Mouse (Mus musculus) cerebellum, postnatal 25 days (tissue): ENCODE measurements around the gene Dydc2.

Experiments used
- DNase-seq, 2 experiments: peaks; one replicate each; pipeline ENCODE4 v3.0.0; 2021; ENCODE audit warnings: mixed read lengths in 2 of 2

Dydc2 gene

GRCm38 (mm10) chr14:41035146-41035798 is 33.7 kb downstream of the Dydc2 start:
- peak; percentile 62 to 78 for DNase-seq

DNA sequence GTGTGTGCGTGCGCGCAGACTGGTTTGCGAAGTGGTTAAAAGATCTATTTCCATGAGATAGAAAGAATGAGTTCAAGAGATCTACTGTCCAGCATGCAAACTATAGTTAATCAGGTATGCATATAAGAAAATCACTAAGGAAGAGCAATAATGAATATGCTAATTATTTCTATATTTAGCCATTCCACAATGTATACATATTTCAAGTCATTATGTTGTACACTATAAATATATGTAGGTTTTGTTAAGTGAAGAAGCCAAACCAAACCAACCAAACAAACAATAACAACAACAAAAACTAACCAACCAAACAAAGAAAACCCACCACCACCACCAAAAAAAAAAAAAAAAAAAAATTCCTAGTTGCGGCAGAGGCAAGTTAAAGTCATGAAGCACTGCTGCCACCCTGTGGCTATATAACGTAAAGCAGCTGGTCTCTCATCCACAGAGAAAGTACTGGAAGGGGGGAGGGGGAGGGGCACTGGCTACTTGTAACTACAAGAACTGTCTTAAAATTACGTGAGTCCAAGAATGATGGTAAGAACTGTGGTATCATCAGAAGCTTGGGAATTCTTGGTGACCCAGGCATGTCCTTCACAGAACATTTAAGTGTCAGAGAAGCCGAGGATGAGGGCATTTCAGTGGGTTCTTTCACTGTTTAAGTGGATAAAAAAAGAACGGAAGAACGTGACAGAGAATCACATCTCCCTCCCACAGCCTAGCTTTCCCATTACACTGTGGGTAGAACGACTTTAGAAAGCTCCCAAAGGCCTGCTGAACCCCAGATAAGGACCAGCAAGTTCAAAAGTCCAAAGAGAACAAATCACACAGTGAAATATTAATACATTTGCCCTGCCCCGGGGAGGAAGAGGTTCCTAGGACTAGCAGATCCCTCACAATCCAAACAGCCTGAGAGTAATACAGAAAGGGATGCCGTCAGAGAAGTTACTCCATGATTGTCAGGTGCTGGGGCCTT is 35.6 kb downstream of the Dydc2 start:
- DNase-seq: peak; percentile 68 to 86

DNA sequence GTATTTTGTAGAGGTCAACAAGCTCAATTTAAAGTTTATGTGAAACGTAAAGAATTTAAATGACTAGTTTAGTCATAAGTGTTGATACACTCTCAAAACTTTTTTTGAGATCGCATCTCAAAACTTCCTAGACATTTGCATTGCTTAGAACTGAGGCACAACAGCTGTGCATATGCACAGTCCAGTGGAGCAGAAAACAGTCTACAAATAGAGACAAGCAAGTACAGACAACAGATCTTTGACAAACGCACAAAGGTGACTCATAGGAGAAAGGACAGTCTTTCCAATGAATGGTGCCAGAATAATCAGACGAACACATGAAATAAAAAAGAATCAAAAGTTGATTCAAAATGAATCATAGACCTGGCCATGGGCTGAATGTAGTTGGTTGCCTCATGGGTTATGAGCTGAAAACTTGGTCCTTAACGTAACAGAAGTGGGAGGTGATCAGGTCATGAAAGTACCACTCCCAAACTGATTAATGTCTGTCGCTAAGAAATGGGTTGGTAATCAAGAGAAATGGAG is 38.0 kb downstream of the Dydc2 start:
- no peak for DNase-seq

DNA sequence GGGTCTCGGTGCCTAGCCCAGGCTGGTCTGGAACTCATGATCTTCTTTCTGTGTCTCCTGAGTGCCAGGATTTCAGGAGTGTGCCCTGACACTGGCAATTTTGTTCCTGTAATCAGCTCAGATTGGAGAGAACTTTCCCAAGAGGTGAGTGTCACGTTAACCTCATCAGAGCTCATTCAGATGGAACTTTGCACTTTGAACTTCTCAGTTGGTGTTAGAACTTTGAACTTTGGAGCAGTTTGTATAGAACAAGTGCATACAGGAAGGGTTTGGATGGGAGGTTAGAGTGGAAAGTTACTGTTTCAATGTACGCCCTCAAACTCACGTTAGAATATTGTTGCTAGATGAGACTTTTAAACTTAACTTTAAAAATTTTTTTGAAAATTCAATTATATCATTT is 39.7 kb downstream of the Dydc2 start:
- no peak for DNase-seq

DNA sequence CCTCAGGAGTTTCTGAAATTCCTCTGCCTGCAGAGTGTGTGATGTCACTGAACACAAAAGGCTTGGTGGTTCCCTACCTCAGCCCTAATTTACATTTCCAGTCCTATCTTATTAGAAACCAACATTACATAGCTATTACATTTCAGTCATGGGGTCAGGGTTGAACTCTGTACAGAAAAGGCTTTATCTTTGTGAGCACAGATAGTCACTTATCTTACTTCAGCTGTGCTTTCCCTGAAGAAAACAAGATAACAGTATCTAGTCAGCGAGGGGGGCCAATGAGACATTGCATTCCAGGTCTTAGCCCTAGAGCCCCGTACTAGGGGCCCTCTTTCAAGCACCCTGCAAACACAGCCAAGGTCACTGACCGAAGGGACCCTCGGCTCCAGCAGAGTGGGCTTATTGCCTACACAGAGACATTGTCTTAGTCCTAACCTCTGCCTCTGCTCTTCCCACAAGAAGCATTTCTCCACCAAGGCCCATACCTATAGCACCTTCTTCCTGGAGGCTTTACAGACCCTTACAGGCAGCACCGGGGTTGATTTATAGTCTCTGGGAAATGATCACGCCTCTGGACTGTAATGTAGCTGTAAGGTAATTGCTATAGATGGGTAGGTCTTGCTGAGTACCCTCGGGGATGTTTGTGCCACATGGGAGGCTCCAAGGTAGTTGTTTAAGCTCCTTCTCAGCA is 43.3 kb downstream of the Dydc2 start:
- DNase-seq: no peak

- no peak for DNase-seq
These were observed 43.9 kb downstream of the Dydc2 start for GRCm38 (mm10) chr14:41025087-41025486.

GRCm38 (mm10) chr14:41021246-41021645 is 47.8 kb downstream of the Dydc2 start:
- no peak for DNase-seq

- no peak for DNase-seq
These were observed 51.5 kb downstream of the Dydc2 start for GRCm38 (mm10) chr14:41017460-41017859.

GRCm38 (mm10) chr14:41014701-41015240 is 54.2 kb downstream of the Dydc2 start:
- DNase-seq: no peak

DNA sequence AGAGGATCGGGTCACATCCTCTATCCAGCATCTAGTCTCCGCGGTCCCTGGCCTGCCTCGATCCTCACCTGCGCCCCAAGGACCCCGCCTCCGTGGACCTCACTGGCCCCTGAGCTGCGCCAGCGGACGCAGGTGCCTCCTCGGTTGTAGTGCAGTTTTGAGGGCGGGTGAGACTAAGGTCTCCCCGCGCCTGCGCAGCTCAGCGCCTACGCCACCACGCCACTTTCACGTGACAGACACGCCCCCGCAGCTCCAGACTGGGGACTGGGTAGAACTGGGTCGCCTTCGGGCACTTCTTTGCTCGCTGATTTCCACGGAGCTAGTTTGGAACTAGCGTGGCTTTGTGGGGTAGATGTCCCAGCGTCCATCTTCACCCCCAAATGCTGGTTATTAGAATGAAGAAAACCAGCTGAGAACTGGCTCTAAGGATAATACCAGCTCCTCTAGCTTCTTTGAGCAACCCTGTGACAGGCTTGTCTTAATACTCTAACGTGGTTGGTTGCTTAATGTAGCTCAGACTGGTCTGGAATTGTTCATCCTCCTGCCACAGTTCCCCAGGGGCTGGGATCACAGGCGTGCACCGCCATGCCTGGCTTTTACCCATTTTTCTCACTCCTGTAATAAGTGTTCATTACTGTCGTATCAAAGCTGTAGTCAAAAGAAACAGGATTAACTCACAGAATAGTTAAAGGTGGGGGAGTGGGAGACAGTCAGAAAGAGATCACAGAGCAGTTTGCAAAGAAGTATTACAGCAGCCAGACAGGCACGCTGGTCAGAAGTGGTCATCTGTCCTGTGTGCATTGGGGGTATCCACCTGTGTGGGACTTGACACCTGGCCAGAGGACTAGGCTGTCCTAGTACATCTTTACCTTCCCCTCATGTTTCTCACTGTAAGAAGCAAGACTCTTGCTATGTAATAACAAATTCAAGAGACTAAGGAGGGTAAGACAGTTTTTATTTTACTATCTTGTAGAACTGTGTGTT is 55.1 kb downstream of the Dydc2 start, which contains the start of gene Fam213a:
TSS of gene Fam213a (minus strand) at position 159 of the 984 bp plus-strand sequence.
- DNase-seq: peak; percentile 92 to 96

DNA sequence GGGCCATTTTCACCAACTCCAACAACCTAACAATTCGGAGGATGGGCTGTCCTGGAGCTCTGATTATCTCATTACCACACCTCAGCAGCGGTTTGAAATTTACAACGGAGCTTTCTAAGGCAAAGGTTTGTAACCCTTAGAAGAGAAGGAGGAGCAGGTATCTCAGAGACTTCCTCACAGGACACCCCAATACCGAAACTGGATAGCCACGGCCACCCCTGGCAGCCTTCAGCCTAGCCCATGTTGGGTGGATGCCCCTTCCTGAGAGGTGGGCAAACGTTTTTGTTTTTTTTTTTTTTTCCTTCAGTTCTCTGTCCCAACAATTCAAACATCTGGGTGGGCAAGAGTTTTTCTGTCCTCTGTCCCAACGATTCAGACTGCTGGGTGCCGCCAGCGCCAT is 55.9 kb downstream of the Dydc2 start:
- DNase-seq: peak in 1 of 2 experiments; percentile 15

DNA sequence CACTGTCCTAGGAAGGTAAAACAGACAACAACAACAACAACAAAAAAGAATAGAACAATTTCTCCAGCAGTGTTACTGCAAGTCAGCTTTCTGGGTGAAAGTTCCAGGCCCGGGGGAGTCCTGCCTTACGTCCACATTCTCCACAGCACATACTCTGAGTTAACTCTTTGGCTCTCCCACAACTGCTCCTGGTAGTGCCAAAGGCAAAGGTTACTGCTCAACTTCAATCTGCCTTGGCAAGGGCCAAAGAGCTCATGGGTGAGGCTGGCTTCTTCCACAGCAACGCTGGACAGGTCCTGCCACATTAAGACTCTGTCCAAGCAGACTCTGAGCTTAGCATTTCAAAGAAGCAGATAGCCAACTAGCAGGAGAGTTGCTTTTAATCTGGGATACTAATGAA is 57.1 kb downstream of the Dydc2 start:
- no peak for DNase-seq

GRCm38 (mm10) chr14:41008138-41008537 is 60.9 kb downstream of the Dydc2 start:
- no peak for DNase-seq

DNA sequence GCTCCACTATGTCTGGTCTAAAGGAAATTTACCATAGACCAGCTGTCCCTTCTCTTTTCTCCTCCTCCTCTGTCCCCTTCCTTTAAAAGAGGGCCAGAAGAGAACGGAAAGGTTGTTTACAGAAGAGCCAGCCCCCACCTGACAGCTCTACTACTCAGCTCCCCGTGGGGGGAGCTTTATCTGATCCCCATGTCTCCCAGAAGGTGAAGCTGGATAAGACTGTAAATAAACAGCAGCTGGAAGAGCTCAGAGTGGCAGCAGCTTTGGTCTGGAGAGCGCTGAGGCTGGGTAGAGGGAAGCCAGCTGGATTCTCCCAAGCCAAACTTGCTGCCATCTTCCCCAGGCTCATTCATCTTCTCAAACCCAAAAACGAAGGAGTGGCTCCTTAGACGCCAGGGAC is 61.4 kb downstream of the Dydc2 start:
- no peak for DNase-seq

DNA sequence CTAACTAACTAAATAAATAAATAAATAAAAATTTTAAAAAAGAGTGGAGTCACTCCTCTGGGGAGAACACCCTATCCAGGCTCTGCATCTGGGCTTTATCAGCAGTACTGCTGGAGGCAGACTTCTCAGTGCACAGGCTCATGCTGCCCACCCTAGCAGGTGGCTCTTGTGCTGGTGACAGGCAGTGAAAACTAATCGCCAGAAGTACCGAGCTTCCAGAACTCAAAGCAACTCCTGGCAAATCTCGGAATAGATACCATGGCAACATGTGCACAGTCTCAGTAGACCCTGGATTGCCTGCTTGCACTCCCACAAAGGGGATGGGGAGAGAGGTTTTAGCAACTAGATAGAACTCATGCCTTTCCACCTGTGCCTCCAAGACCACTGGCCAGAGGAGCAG is 62.1 kb downstream of the Dydc2 start:
- DNase-seq: no peak

GRCm38 (mm10) chr14:41006263-41006662 is 62.7 kb downstream of the Dydc2 start:
- no peak for DNase-seq

GRCm38 (mm10) chr14:41005716-41006115 is 63.3 kb downstream of the Dydc2 start:
- no peak for DNase-seq

GRCm38 (mm10) chr14:41004201-41005141 is 64.5 kb downstream of the Dydc2 start:
- peak in 1 of 2 experiments; percentile 40 for DNase-seq

DNA sequence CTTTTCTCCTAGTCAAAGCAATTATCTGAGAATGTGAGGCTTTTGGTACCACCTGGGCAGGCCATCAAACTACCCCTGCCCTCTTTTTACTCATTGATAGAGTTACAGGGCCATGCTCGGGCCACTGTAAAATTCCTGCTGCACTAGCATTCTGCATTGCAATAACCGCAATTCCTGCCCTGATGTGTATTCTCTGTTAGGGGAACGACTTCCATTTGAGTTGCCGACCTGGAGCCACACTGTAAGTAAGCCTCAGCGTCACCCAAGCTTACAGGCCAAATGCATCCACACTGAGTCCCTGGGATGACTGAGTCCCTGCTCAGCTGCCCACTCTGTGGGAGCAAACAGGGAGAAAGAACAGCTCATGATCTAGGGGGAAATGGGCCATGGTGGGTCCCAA is 67.4 kb downstream of the Dydc2 start:
- DNase-seq: no peak

- DNase-seq: no peak
These were observed 68.2 kb downstream of the Dydc2 start for GRCm38 (mm10) chr14:41000801-41001200.
